Mouse (Mus musculus) embryonic facial prominence, embryonic 12.5 days (tissue): Measurements from ENCODE around the gene Shc4. TPM values are rescaled to one million over a fixed set of nuclear protein-coding genes. Genes with fewer than 3 reads are reported as not detected.

Experiments used
- ATAC-seq: fragments of 200-750 bp; cut with Nextera tagmentation; 2 replicates; pipeline ENCODE4 v1.8.0; 2017; ENCODE audit not compliant: insufficient number of reproducible peaks, insufficient read depth, low FRiP score, low TSS enrichment
- H3K27ac ChIP-seq: fragments of 300-500 bp; sonication (generic); 2 replicates; pipeline ENCODE4 v1.5.1; 2016; ENCODE audit warnings: mild to moderate bottlenecking
- H3K27me3 ChIP-seq: fragments of 300-500 bp; sonication (generic); 2 replicates; pipeline ENCODE4 v1.6.1; 2016; ENCODE audit warnings: mild to moderate bottlenecking, moderate library complexity
- H3K36me3 ChIP-seq: fragments of 300-500 bp; sonication (generic); 2 replicates; pipeline ENCODE4 v1.6.1; 2016; ENCODE audit warnings: mild to moderate bottlenecking
- H3K4me1 ChIP-seq: fragments of 300-500 bp; sonication (generic); 2 replicates; pipeline ENCODE4 v1.6.1; 2016
- H3K4me2 ChIP-seq: fragments of 300-500 bp; sonication (generic); replicated peaks from 2 replicates; pipeline ENCODE4 v1.6.1; 2016; ENCODE audit warnings: mild to moderate bottlenecking, moderate library complexity
- H3K4me3 ChIP-seq: fragments of 300-500 bp; sonication (generic); 2 replicates; pipeline ENCODE4 v1.5.1; 2016; ENCODE audit warnings: mild to moderate bottlenecking
- H3K9ac ChIP-seq: fragments of 300-500 bp; sonication (generic); 2 replicates; pipeline ENCODE4 v1.6.1; 2016; ENCODE audit warnings: mild to moderate bottlenecking, moderate library complexity
- H3K9me3 ChIP-seq: fragments of 300-500 bp; sonication (generic); 2 replicates; pipeline ENCODE4 v1.6.1; 2016; ENCODE audit warnings: mild to moderate bottlenecking, moderate library complexity
- WGBS: fragments of 180-500 bp; shearing (Covaris S2); methylation state at CpG from one replicate; pipeline ENCODE4 v1.1.7; 2016; 5-methylcytosine and 5-hydroxymethylcytosine counted together
- polyA plus RNA-seq: library from polyadenylated mRNA; unstranded; fragments of >200 nt; fragmentation: Nextera tagmentation; extraction: Ambion mirVana; gene quantifications from 2 replicates; pipeline ENCODE4 v1.2.1, GENCODE M21; 2016

Gene Shc4
- polyA plus RNA-seq, 1 experiment from 2014 or later: 2.5 TPM

DNA sequence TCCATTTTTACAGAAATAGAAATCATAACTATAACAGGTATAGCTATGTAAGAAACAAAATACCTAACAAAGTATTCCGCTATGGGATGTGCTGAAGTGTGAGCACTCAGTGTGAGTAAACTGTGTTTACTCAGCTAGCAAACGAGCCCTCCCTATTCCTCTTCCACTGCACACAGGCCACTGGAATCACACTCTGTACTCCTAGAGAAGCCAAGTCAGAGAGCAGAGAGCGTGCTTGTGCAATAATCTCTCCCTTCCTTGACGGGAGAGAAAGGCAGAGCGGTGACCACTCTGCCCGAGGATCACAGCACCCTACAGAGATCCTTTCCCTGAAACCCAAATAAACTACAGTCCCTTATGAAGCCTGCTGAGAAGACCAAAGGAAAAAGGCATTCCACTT lies 125.7 kb downstream of the Shc4 start:
- Histone ChIP-seq H3K36me3 (peaks cover 60% of the 10 kb centered on the region), H3K27me3 (no peaks in the 10 kb centered on the region), H3K9ac (no peak overlapping the region), H3K4me2 (no peak overlapping the region), H3K4me3 (no peak overlapping the region), H3K9me3 (no peaks in the 10 kb centered on the region), H3K4me1 (no peaks in the 10 kb centered on the region), H3K27ac (no peak overlapping the region)
- WGBS: 76% methylated on average over 6 of the region's 6 CpGs
- no peak for ATAC-seq

- H3K36me3 ChIP-seq: peaks cover 50% of the 10 kb centered on the region
- no peaks in the 10 kb centered on the region for H3K27me3 ChIP-seq
- no peak overlapping the region for H3K27ac ChIP-seq
- WGBS: 85% methylated on average over 12 of the region's 12 CpGs
- no peaks in the 10 kb centered on the region for H3K4me1 ChIP-seq
- ATAC-seq: no peak
- H3K9me3 ChIP-seq: no peaks in the 10 kb centered on the region
- H3K4me2 ChIP-seq: no peak overlapping the region
- H3K4me3 ChIP-seq: no peak overlapping the region
- H3K9ac ChIP-seq: no peak overlapping the region
Measured at GRCm38 (mm10) chr2:125594786-125595185, 129.2 kb downstream of the Shc4 start.

GRCm38 (mm10) chr2:125594072-125594471 lies 129.9 kb downstream of the Shc4 start:
- WGBS: 76% methylated on average over 6 of the region's 6 CpGs
- no peak overlapping the region for H3K27ac ChIP-seq
- no peak overlapping the region for H3K4me2 ChIP-seq
- no peaks in the 10 kb centered on the region for H3K4me1 ChIP-seq
- no peaks in the 10 kb centered on the region for H3K9me3 ChIP-seq
- no peak for ATAC-seq
- H3K36me3 ChIP-seq: peaks cover 57% of the 10 kb centered on the region
- H3K9ac ChIP-seq: no peak overlapping the region
- no peaks in the 10 kb centered on the region for H3K27me3 ChIP-seq
- no peak overlapping the region for H3K4me3 ChIP-seq

GRCm38 (mm10) chr2:125591895-125592294 lies 132.1 kb downstream of the Shc4 start:
- no peak overlapping the region for H3K4me3 ChIP-seq
- no peak for ATAC-seq
- no peak overlapping the region for H3K9ac ChIP-seq
- H3K4me1 ChIP-seq: no peaks in the 10 kb centered on the region
- H3K27me3 ChIP-seq: no peaks in the 10 kb centered on the region
- no peak overlapping the region for H3K4me2 ChIP-seq
- no peaks in the 10 kb centered on the region for H3K9me3 ChIP-seq
- 90% methylated on average over 4 of the region's 4 CpGs for WGBS
- H3K36me3 ChIP-seq: peaks cover 70% of the 10 kb centered on the region
- H3K27ac ChIP-seq: no peak overlapping the region

DNA sequence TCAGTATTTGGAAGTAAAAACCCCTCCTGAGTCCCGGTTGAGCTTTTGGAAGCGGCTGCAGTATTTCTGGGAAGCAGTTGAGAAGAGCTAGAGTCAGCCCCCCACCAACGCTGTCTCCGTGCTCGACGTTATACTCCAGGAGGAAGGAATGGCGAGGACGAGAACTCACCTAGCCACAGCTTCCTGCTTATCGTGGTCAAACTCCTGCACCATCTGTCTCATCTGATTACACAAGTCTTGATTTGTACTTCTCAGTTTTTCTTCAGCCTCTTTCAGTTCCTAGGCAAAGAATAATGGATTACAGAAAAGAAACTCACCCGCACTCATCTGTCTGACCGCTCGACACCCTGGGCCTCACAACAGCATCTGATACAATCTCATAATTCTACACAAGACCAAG lies 134.7 kb downstream of the Shc4 start:
- WGBS: 93% methylated on average over 12 of the region's 12 CpGs
- Histone ChIP-seq H3K4me3 (no peak overlapping the region), H3K36me3 (peaks cover 71% of the 10 kb centered on the region), H3K4me1 (no peaks in the 10 kb centered on the region), H3K27me3 (no peaks in the 10 kb centered on the region), H3K9me3 (no peaks in the 10 kb centered on the region), H3K4me2 (no peak overlapping the region), H3K27ac (no peak overlapping the region), H3K9ac (no peak overlapping the region)
- ATAC-seq: no peak

- no peaks in the 10 kb centered on the region for H3K4me1 ChIP-seq
- no peak overlapping the region for H3K27ac ChIP-seq
- no peaks in the 10 kb centered on the region for H3K9me3 ChIP-seq
- peaks cover 68% of the 10 kb centered on the region for H3K36me3 ChIP-seq
- no peak for ATAC-seq
- no peak overlapping the region for H3K9ac ChIP-seq
- no peak overlapping the region for H3K4me3 ChIP-seq
- no peak overlapping the region for H3K4me2 ChIP-seq
- WGBS: 87% methylated on average over 5 of the region's 5 CpGs
- H3K27me3 ChIP-seq: no peaks in the 10 kb centered on the region
Measured at GRCm38 (mm10) chr2:125581081-125581480, 142.9 kb downstream of the Shc4 start.

- Histone ChIP-seq H3K4me1 (no peaks in the 10 kb centered on the region), H3K9ac (no peak overlapping the region), H3K27me3 (no peaks in the 10 kb centered on the region), H3K27ac (no peak overlapping the region), H3K9me3 (no peaks in the 10 kb centered on the region), H3K36me3 (peaks cover 72% of the 10 kb centered on the region), H3K4me3 (no peak overlapping the region), H3K4me2 (no peak overlapping the region)
- no peak for ATAC-seq
- 76% methylated on average over 4 of the region's 4 CpGs for WGBS
Measured at GRCm38 (mm10) chr2:125577670-125578069, 146.3 kb downstream of the Shc4 start.

Other genes with a start within 250 kb of the Shc4 start
- gene Gm9913, start 219.1 kb downstream of the Shc4 start, polyA plus RNA-seq: 0.51 and 0.67 TPM in 2 replicates
- 24.8 and 27.1 TPM in 2 replicates for gene Fbn1, start 216.2 kb downstream of the Shc4 start, polyA plus RNA-seq
- 9.5 and 10.1 TPM in 2 replicates for gene Cep152, start 99.0 kb downstream of the Shc4 start, polyA plus RNA-seq
- 345 and 361 TPM in 2 replicates for gene Eid1, start 51.1 kb downstream of the Shc4 start, polyA plus RNA-seq
- gene Secisbp2l, start 58.7 kb upstream of the Shc4 start, polyA plus RNA-seq: 21.8 and 22.8 TPM in 2 replicates
- gene Galk2, start 135.0 kb upstream of the Shc4 start, polyA plus RNA-seq: 40.3 and 41.3 TPM in 2 replicates
- gene Cops2, start 135.0 kb upstream of the Shc4 start, polyA plus RNA-seq: 86.3 and 93.1 TPM in 2 replicates